Mouse (Mus musculus) CH12.LX (cell line): ENCODE data around the gene Arf3. TPM values are rescaled to one million over a fixed set of nuclear protein-coding genes. Genes with fewer than 3 reads are reported as not detected.

Source experiments
- DNase-seq: peaks from one replicate; pipeline ENCODE4 v3.0.0-alpha.2; 2013; ENCODE audit errors: extremely low read depth
- H3K27ac ChIP-seq: 2 replicates; pipeline ENCODE4 v1.5.1; 2012; ENCODE audit warnings: low read depth, mild to moderate bottlenecking, control low read depth, moderate library complexity; ENCODE audit not compliant: insufficient read depth
- H3K27me3 ChIP-seq: replicated peaks from 2 replicates; pipeline ENCODE3; 2012; ENCODE audit warnings: inconsistent platforms
- H3K36me3 ChIP-seq, 2 experiments: replicated peaks in 1 of 2; 2 replicates each; pipeline versions ENCODE3 to v1.6.1; 2012; ENCODE audit warnings: inconsistent platforms in 1 of 2, low read length in 1 of 2, mild to moderate bottlenecking in 1 of 2, mixed read lengths in 1 of 2, moderate library complexity in 1 of 2; ENCODE audit not compliant: control insufficient read depth in 1 of 2, insufficient read depth in 1 of 2
- H3K4me1 ChIP-seq, 2 experiments: 2 replicates each; pipeline ENCODE4 v1.6.1; 2012; ENCODE audit warnings: inconsistent platforms in 1 of 2, moderate library complexity in 1 of 2; ENCODE audit not compliant: insufficient read depth in 2 of 2, control insufficient read depth in 1 of 2
- H3K4me2 ChIP-seq: 2 replicates; pipeline ENCODE4 v1.6.1; 2012; ENCODE audit warnings: low read depth, mild to moderate bottlenecking, control low read depth; ENCODE audit not compliant: poor library complexity, insufficient read depth, severe bottlenecking
- H3K4me3 ChIP-seq, 3 experiments: fragments of 150-350 bp in 1 of 3; sonication (generic) in 1 of 3; replicated peaks in 1 of 3; 2 replicates each; pipeline versions ENCODE3 to v1.5.1; 2011 to 2012; ENCODE audit warnings: low read depth in 2 of 3, low read length in 2 of 3, mild to moderate bottlenecking in 2 of 3, moderate library complexity in 2 of 3, control low read depth in 1 of 3, improper control_type of control experiment in 1 of 3, inconsistent platforms in 1 of 3, mixed read lengths in 1 of 3; ENCODE audit not compliant: poor library complexity in 1 of 3
- H3K79me2 ChIP-seq: replicated peaks from 2 replicates; pipeline ENCODE4 v1.6.1; 2012; ENCODE audit warnings: mild to moderate bottlenecking, moderate library complexity; ENCODE audit not compliant: control insufficient read depth, poor library complexity, insufficient read depth, severe bottlenecking; ENCODE audit errors: extremely low read depth
- H3K9ac ChIP-seq: 2 replicates; pipeline ENCODE4 v1.6.1; 2012; ENCODE audit warnings: low read depth, mild to moderate bottlenecking, control low read depth, moderate library complexity; ENCODE audit not compliant: insufficient read depth
- H3K9me3 ChIP-seq: replicated peaks from 2 replicates; pipeline ENCODE3; 2012; ENCODE audit warnings: low read length, inconsistent platforms, mixed read lengths
- BHLHE40 ChIP-seq: IDR thresholded peaks from 2 replicates; pipeline ENCODE4 v1.6.1; 2011; ENCODE audit warnings: mild to moderate bottlenecking, low read depth, low read length, improper control_type of control experiment
- CHD1 ChIP-seq: IDR thresholded peaks from 2 replicates; pipeline ENCODE4 v1.6.1; 2012; ENCODE audit warnings: low read depth, low read length, improper control_type of control experiment, inconsistent platforms
- E2F4 ChIP-seq: IDR thresholded peaks from 2 replicates; pipeline ENCODE4 v1.6.1; 2011; ENCODE audit warnings: low read depth, low read length, improper control_type of control experiment; ENCODE audit not compliant: insufficient replicate concordance
- EP300 ChIP-seq: IDR thresholded peaks from 2 replicates; pipeline ENCODE4 v1.6.1; 2011; ENCODE audit warnings: low read length, improper control_type of control experiment
- GABPA ChIP-seq: IDR thresholded peaks from 2 replicates; pipeline ENCODE4 v1.6.1; 2012; ENCODE audit warnings: low read depth, low read length, improper control_type of control experiment, inconsistent platforms; ENCODE audit not compliant: insufficient replicate concordance
- HCFC1 ChIP-seq: IDR thresholded peaks from 2 replicates; pipeline ENCODE4 v1.6.1; 2012; ENCODE audit warnings: low read depth, mild to moderate bottlenecking, inconsistent platforms, low read length, improper control_type of control experiment
- JUND ChIP-seq: conservative IDR thresholded peaks from 2 replicates; pipeline ENCODE4 v1.6.1; 2011; ENCODE audit warnings: low read depth, low read length, improper control_type of control experiment
- MAFK ChIP-seq: IDR thresholded peaks from 2 replicates; pipeline ENCODE4 v1.6.1; 2011; ENCODE audit warnings: low read length, improper control_type of control experiment; ENCODE audit not compliant: insufficient replicate concordance
- MAZ ChIP-seq: IDR thresholded peaks from 2 replicates; pipeline ENCODE4 v1.6.1; 2012; ENCODE audit warnings: low read depth, mild to moderate bottlenecking, inconsistent platforms, low read length, improper control_type of control experiment, moderate library complexity
- MXI1 ChIP-seq: IDR thresholded peaks from 2 replicates; pipeline ENCODE4 v1.6.1; 2011; ENCODE audit warnings: mild to moderate bottlenecking, low read depth, low read length, improper control_type of control experiment
- NELFE ChIP-seq: IDR thresholded peaks from 2 replicates; pipeline ENCODE4 v1.6.1; 2011; ENCODE audit warnings: low read depth, low read length, improper control_type of control experiment
- PAX5 ChIP-seq: IDR thresholded peaks from 2 replicates; pipeline ENCODE4 v1.6.1; 2012; ENCODE audit warnings: low read length, inconsistent platforms, mixed read lengths
- POLR2AphosphoS2 ChIP-seq: IDR thresholded peaks from 2 replicates; pipeline ENCODE4 v1.6.1; 2011; ENCODE audit warnings: low read depth, low read length, improper control_type of control experiment
- RCOR1 ChIP-seq: conservative IDR thresholded peaks from 2 replicates; pipeline ENCODE4 v1.6.1; 2012; ENCODE audit warnings: low read depth, mild to moderate bottlenecking, inconsistent platforms, low read length, improper control_type of control experiment
- SMC3 ChIP-seq: IDR thresholded peaks from 2 replicates; pipeline ENCODE4 v1.6.1; 2011; ENCODE audit warnings: low read depth, low read length, improper control_type of control experiment
- UBTF ChIP-seq: IDR thresholded peaks from 2 replicates; pipeline ENCODE4 v1.6.1; 2012; ENCODE audit warnings: low read depth, mild to moderate bottlenecking, inconsistent platforms, low read length, improper control_type of control experiment, moderate library complexity
- USF2 ChIP-seq: conservative IDR thresholded peaks from 2 replicates; pipeline ENCODE4 v1.6.1; 2011; ENCODE audit warnings: low read depth, low read length, improper control_type of control experiment
- ZC3H11A ChIP-seq: IDR thresholded peaks from 2 replicates; pipeline ENCODE4 v1.6.1; 2012; ENCODE audit warnings: low read depth, mild to moderate bottlenecking, inconsistent platforms, low read length, improper control_type of control experiment
- ZKSCAN1 ChIP-seq: IDR thresholded peaks from 2 replicates; pipeline ENCODE4 v1.6.1; 2012; ENCODE audit warnings: low read depth, inconsistent platforms, low read length, improper control_type of control experiment, borderline replicate concordance
- dilution Hi-C: fragments of 300-500 bp; cut with MboI; formaldehyde crosslinking; loops from 2 replicates; pipeline ENCODE4 v1.14.3; 2020; ENCODE audit warnings: low sequenced_read_pairs; ENCODE audit not compliant: extremely low pct_unique_long_range_greater_than_20kb, extremely low pct_ligation_motif_present
- in situ Hi-C: fragments of 300-500 bp; cut with MboI; formaldehyde crosslinking; loops from 3 replicates; pipeline ENCODE4 v1.14.3; 2019; ENCODE audit warnings: low sequenced_read_pairs, low pct_ligation_motif_present, low pct_unique_long_range_greater_than_20kb, mixed read lengths
- polyA plus RNA-seq: library from polyadenylated mRNA; unstranded; fragments of >175 nt; gene quantifications from 2 replicates; pipeline ENCODE4 v1.2.1, GENCODE M21; 2012; ENCODE audit warnings: low read depth; ENCODE audit not compliant: insufficient read length
- total RNA-seq, 2 experiments: library from RNA; depleted of rRNA; stranded (reverse); fragments of 300-350 nt in 1 of 2; fragments of >200 nt in 1 of 2; gene quantifications; 2 replicates each; pipeline ENCODE4 v1.2.3; 2012 to 2014

The Arf3 gene
- total and polyA plus RNA-seq, 3 experiments = 32.5 to 182 (median 41.0) TPM

GRCm38 (mm10) chr15:98780075-98780474, 17.1 kb upstream of the Arf3 start:
- H3K4me2 ChIP-seq = no peak overlapping the region
- peaks cover 2% of the 10 kb centered on the region for H3K27me3 ChIP-seq
- in situ Hi-C loops (no loop called here), dilution Hi-C loops (no loop called here)
- H3K4me3 ChIP-seq = no peak overlapping the region
- no peak overlapping the region for H3K27ac ChIP-seq
- no peak for DNase-seq
- no peaks in the 10 kb centered on the region for H3K79me2 ChIP-seq
- no peak for TF ChIP-seq POLR2AphosphoS2
- no peak for TF ChIP-seq USF2
- TF ChIP-seq EP300 = no peak
- TF ChIP-seq ZKSCAN1 = no peak
- no peak for TF ChIP-seq CHD1
- TF ChIP-seq JUND = no peak
- no peak for TF ChIP-seq MAFK
- no peak for TF ChIP-seq PAX5
- TF ChIP-seq BHLHE40 = no peak
- no peak for TF ChIP-seq NELFE
- no peak for TF ChIP-seq ZC3H11A
- TF ChIP-seq SMC3 = no peak
- no peak for TF ChIP-seq MXI1
- peaks cover 10 to 40% of the 10 kb centered on the region in 2 experiments for H3K4me1 ChIP-seq
- no peaks in the 10 kb centered on the region for H3K36me3 ChIP-seq
- no peaks in the 10 kb centered on the region for H3K9me3 ChIP-seq
- H3K9ac ChIP-seq = no peak overlapping the region

GRCm38 (mm10) chr15:98778806-98779205, 15.8 kb upstream of the Arf3 start:
- DNase-seq = peak; percentile 50
- TF ChIP-seq EP300 = no peak
- TF ChIP-seq MAZ = no peak
- TF ChIP-seq POLR2AphosphoS2 = no peak
- TF ChIP-seq E2F4 = no peak
- no peak for TF ChIP-seq GABPA
- TF ChIP-seq UBTF = no peak
- no peak for TF ChIP-seq NELFE
- no peak for TF ChIP-seq CHD1
- no peak for TF ChIP-seq ZC3H11A
- TF ChIP-seq RCOR1 = no peak
- TF ChIP-seq BHLHE40 = no peak
- no peak for TF ChIP-seq HCFC1
- no peak for TF ChIP-seq MXI1
- TF ChIP-seq MAFK = no peak
- Histone ChIP-seq H3K9ac (no peak overlapping the region), H3K27me3 (peaks cover 2% of the 10 kb centered on the region), H3K27ac (no peak overlapping the region), H3K36me3 (peaks cover 0 to 8% of the 10 kb centered on the region in 2 experiments), H3K4me2 (no peak overlapping the region), H3K4me1 (peaks cover 15 to 52% of the 10 kb centered on the region in 2 experiments), H3K4me3 (peak overlapping the region in 1 of 3 experiments; percentile 62), H3K79me2 (no peaks in the 10 kb centered on the region), H3K9me3 (no peaks in the 10 kb centered on the region)
- dilution Hi-C loops (no loop called here), in situ Hi-C loops (no loop called here)
